Mouse (Mus musculus) cerebellum, adult 2 months (tissue): ENCODE measurements around the gene Tyrobp. TPM values are rescaled to one million over a fixed set of nuclear protein-coding genes. Genes with fewer than 3 reads are reported as not detected.

Experiments
- DNase-seq, 2 experiments: peaks; one replicate each; pipeline ENCODE4 v3.0.0; 2021
- H3K27ac ChIP-seq: fragments of 200-500 bp; 2 replicates; pipeline ENCODE4 v1.5.1; 2012; ENCODE audit warnings: low read length, control low read depth, inconsistent platforms; ENCODE audit not compliant: insufficient read depth
- H3K27me3 ChIP-seq: fragments of 200-500 bp; 2 replicates; pipeline ENCODE4 v1.6.1; 2012; ENCODE audit warnings: inconsistent platforms, mild to moderate bottlenecking, low read length, moderate library complexity; ENCODE audit not compliant: control insufficient read depth, insufficient read depth
- H3K4me1 ChIP-seq: fragments of 200-500 bp; 2 replicates; pipeline ENCODE4 v1.6.1; 2011; ENCODE audit warnings: low read length; ENCODE audit not compliant: control insufficient read depth, insufficient read depth
- H3K4me3 ChIP-seq: fragments of 200-500 bp; replicated peaks from 2 replicates; pipeline ENCODE3; 2011; ENCODE audit warnings: mild to moderate bottlenecking, low read depth, low read length, control low read depth; ENCODE audit not compliant: insufficient read depth
- CTCF ChIP-seq: fragments of 200-500 bp; IDR thresholded peaks from 2 replicates; pipeline ENCODE4 v1.5.1; 2011; ENCODE audit warnings: low read depth, mild to moderate bottlenecking, control low read depth, low read length, moderate library complexity, borderline replicate concordance; ENCODE audit not compliant: insufficient read depth
- POLR2A ChIP-seq: fragments of 200-500 bp; IDR thresholded peaks from 2 replicates; pipeline ENCODE4 v1.6.1; 2011; ENCODE audit warnings: low read length, control low read depth, borderline replicate concordance; ENCODE audit not compliant: insufficient read depth
- WGBS: fragments of 180-500 bp; shearing (Covaris S2); methylation state at CpG from one replicate; pipeline ENCODE4 v1.1.7; 2018; 5-methylcytosine and 5-hydroxymethylcytosine counted together
- polyA plus RNA-seq: library from polyadenylated mRNA; depleted of rRNA; stranded (reverse); fragments of >200 nt; gene quantifications from 2 replicates; pipeline ENCODE4 v1.2.3, GENCODE M21; 2012

The Tyrobp gene
- polyA plus RNA-seq, 1 experiment: 32.5 TPM

DNA sequence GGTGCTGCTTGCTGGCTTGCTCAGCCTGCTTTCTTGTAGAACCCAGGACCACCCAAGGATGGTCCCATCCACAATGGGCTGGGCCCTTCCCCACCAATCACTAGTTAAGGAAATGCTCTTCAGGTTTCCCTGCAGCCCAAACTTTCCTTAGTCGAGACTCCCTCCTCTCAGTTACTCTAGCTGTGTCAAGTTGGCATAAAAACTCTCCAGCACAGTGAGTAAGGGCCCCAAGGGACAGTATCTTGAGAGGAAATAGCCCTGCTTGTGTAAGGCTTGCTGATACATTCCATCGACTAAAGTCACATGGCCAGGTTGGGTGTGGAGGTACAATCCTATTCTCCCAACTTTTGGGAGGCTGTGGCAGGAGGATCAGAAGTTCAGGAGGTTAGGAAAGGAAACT is 16.6 kb downstream of the Tyrobp start:
- Histone ChIP-seq H3K27ac (no peak overlapping the region), H3K4me3 (no peak overlapping the region), H3K27me3 (no peaks in the 10 kb centered on the region), H3K4me1 (peaks cover 6% of the 10 kb centered on the region; the same call in 1 of the 2 replicates)
- 58% methylated on average over 2 of the region's 2 CpGs for WGBS
- TF ChIP-seq POLR2A (no peak), CTCF (no peak)
- no peak for DNase-seq

GRCm38 (mm10) chr7:30431793-30432192 is 18.2 kb downstream of the Tyrobp start:
- peak; percentile 90 to 95 for DNase-seq
- TF ChIP-seq CTCF: peak; percentile 80
- peak; percentile 21; the same call in 1 of the 2 replicates for TF ChIP-seq POLR2A
- WGBS: 0% methylated on average over 3 of the region's 3 CpGs
- Histone ChIP-seq H3K27ac (peak overlapping the region; percentile 98), H3K4me1 (peaks cover 6% of the 10 kb centered on the region; the same call in 1 of the 2 replicates), H3K4me3 (no peak overlapping the region), H3K27me3 (no peaks in the 10 kb centered on the region)

- Histone ChIP-seq H3K27me3 (no peaks in the 10 kb centered on the region), H3K4me3 (no peak overlapping the region), H3K27ac (no peak overlapping the region), H3K4me1 (peaks cover 6% of the 10 kb centered on the region; the same call in 1 of the 2 replicates)
- no peak for DNase-seq
- TF ChIP-seq POLR2A: no peak
- no peak for TF ChIP-seq CTCF
- 26% methylated on average over 10 of the region's 10 CpGs for WGBS
Measured at GRCm38 (mm10) chr7:30434238-30434637, 20.7 kb downstream of the Tyrobp start.

DNA sequence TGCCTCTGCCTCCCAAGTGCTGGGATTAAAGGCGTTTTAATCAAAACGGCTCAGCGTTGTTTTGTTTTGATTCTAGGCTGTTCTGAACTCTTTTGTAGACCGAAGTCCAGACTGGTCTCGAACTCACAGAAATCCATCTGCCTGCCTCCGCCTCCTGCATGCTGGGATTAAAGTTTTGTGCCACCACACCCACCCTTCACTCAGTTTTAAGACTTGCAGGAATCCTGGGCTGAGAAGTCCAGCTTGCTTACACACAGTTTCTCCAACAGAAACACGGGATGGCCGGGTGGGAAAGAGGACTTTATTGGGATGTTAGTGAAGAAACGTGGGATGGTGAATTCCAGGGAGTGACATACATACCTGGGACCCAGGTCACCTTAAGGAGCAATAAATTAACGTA is 21.1 kb downstream of the Tyrobp start:
- Histone ChIP-seq H3K27me3 (no peaks in the 10 kb centered on the region), H3K4me1 (peaks cover 6% of the 10 kb centered on the region; the same call in 1 of the 2 replicates), H3K4me3 (no peak overlapping the region), H3K27ac (no peak overlapping the region)
- no peak for TF ChIP-seq POLR2A
- TF ChIP-seq CTCF: no peak
- WGBS: 75% methylated on average over 10 of the region's 10 CpGs
- DNase-seq: peak in 1 of 2 experiments; percentile 7

GRCm38 (mm10) chr7:30435156-30435555 is 21.6 kb downstream of the Tyrobp start:
- Histone ChIP-seq H3K27me3 (no peaks in the 10 kb centered on the region), H3K4me1 (peaks cover 6% of the 10 kb centered on the region; the same call in 1 of the 2 replicates), H3K27ac (no peak overlapping the region), H3K4me3 (no peak overlapping the region)
- 61% methylated on average over 9 of the region's 9 CpGs for WGBS
- DNase-seq: no peak
- TF ChIP-seq CTCF (no peak), POLR2A (no peak)

DNA sequence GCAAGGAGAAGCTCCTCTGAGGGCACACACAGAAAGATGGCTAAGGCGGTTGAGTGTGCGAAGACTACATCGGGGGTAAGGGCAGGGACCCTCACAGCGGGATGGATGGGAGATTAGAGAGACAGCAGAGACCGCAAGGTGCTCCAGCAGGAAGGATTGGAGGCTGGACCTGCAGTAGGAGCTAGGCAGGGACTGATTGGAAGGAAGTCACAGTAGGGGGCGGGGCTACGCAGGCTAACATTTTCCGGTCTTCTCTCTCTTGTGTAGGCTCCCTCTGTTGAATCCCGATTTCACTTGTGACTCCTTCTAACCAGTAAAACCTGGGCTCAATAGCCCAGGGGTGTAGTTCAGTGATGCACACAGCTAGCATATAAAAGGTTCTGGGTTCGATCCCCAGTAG is 23.3 kb downstream of the Tyrobp start:
- TF ChIP-seq CTCF (no peak), POLR2A (no peak)
- Histone ChIP-seq H3K4me1 (peaks cover 3% of the 10 kb centered on the region; the same call in 1 of the 2 replicates), H3K27me3 (no peaks in the 10 kb centered on the region), H3K4me3 (no peak overlapping the region), H3K27ac (no peak overlapping the region)
- no peak for DNase-seq
- 52% methylated on average over 10 of the region's 10 CpGs for WGBS

GRCm38 (mm10) chr7:30439734-30440133 is 26.2 kb downstream of the Tyrobp start:
- Histone ChIP-seq H3K27me3 (no peaks in the 10 kb centered on the region), H3K27ac (no peak overlapping the region), H3K4me1 (0 out of 2 replicates have a peak, but pooled peaks cover 3% of the 10 kb centered on the region), H3K4me3 (no peak overlapping the region)
- WGBS: 80% methylated on average over 13 of the region's 13 CpGs
- no peak for TF ChIP-seq POLR2A
- TF ChIP-seq CTCF: no peak
- DNase-seq: no peak

DNA sequence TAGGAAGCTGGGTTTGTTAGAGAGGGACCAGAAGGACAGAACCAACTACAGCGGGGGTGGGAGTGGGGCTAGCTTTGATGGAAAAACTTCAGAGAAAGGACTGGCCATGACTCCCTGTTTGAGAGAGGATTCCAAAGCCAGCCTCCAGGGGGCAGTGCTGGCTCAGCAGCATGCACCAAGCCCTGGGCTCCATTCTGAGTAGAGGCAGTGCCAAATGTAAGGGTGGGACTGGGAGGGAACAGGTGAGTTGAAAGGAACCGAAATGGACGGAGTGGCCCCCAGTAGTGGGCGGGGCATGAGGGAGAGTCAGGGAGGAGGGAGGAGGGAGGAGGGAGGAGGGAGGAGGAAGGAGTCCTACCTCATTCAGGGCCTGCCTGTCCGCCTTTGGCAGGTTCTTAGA is 27.1 kb downstream of the Tyrobp start:
- peak; percentile 57 to 68 for DNase-seq
- Histone ChIP-seq H3K27ac (no peak overlapping the region), H3K27me3 (no peaks in the 10 kb centered on the region), H3K4me1 (0 out of 2 replicates have a peak, but pooled peaks cover 3% of the 10 kb centered on the region), H3K4me3 (no peak overlapping the region)
- peak; percentile 88 for TF ChIP-seq CTCF
- no peak for TF ChIP-seq POLR2A
- 21% methylated on average over 5 of the region's 5 CpGs for WGBS

GRCm38 (mm10) chr7:30443696-30444095 is 30.1 kb downstream of the Tyrobp start:
- 37% methylated on average over 9 of the region's 9 CpGs for WGBS

More at GRCm38 (mm10) chr7:30443696-30444095, 30.1 kb downstream of the Tyrobp start:
- Histone ChIP-seq H3K4me3 (no peak overlapping the region), H3K27ac (no peak overlapping the region), H3K4me1 (0 out of 2 replicates have a peak, but pooled peaks cover 3% of the 10 kb centered on the region), H3K27me3 (no peaks in the 10 kb centered on the region)
- TF ChIP-seq CTCF: no peak
- TF ChIP-seq POLR2A: no peak
- DNase-seq: no peak
